Mouse (Mus musculus) adrenal gland, postnatal 10 days (tissue): ENCODE data around the gene Cfap70. TPM values are rescaled to one million over a fixed set of nuclear protein-coding genes. Genes with fewer than 3 reads are reported as not detected.

Experiments
- DNase-seq: peaks from one replicate; pipeline ENCODE4 v3.0.0; 2021; ENCODE audit warnings: mixed read lengths
- long read RNA-seq, 2 experiments: library from polyadenylated mRNA; stranded (forward); transcript quantifications; one replicate each; pipeline ENCODE4 v2.0.0; 2021
- total RNA-seq, 2 experiments: library from RNA; stranded (reverse); gene quantifications; 2 replicates each; pipeline ENCODE4 v1.2.3; 2021

Gene Cfap70
- total RNA-seq: 1 to 10 TPM; 1.9 to 2.7 TPM
- long read RNA-seq, experiment 1: 0 reads
- long read RNA-seq, experiment 2, partial matches to known transcripts: 2 of 4 reads
- long read RNA-seq, experiment 2, other reads (novel, unspliced or antisense): 2 of 4 reads

GRCm38 (mm10) chr14:20451765-20452331, at the start of gene Cfap70:
Gene Cfap70, minus strand, starts transcription at chr14:20452226.
- DNase-seq: peak; percentile 87

GRCm38 (mm10) chr14:20499982-20500381, 48.0 kb upstream of the Cfap70 start:
- DNase-seq: no peak

DNA sequence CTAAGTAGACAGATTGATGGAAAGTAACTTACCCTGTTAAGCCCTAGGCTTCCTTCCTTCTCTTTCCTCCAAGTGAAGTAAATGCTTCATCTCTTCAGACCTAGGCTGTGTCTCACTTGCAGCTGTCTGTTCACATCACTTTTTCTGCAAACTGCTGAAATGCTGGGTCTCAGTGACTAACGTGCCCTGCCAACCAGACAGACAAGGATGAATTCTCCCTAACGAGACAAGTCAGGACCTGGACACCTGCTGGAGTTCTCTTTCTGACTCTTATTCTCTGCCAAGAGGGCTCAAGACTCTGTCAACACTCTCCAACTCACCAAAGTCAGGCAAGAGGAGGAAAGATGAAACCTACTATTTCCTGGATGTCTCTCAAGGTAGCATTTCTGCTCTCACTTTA, 44.6 kb upstream of the Cfap70 start, which contains the start of gene Mss51:
TSS of gene Mss51 (minus strand) at position 299 of the 400 bp plus-strand sequence.
- DNase-seq: no peak

DNA sequence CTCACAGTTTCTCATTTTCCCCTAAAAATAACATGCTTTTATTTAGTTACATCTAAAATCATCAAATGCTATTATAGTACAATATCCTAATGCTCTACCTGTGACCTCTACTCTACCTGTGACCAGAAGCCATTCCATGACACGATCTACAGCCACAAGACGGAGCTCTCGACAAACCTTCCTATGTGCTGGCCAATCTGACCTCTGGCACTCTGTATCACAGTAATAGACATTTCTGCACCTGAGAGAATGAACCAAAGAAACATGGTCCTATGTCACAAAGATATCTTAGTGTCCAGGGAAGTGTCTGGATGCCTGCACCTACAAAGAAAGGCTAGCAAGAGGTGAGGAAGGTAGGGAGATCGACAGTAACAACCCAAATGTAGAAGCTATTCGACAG, 34.0 kb upstream of the Cfap70 start:
- no peak for DNase-seq

DNA sequence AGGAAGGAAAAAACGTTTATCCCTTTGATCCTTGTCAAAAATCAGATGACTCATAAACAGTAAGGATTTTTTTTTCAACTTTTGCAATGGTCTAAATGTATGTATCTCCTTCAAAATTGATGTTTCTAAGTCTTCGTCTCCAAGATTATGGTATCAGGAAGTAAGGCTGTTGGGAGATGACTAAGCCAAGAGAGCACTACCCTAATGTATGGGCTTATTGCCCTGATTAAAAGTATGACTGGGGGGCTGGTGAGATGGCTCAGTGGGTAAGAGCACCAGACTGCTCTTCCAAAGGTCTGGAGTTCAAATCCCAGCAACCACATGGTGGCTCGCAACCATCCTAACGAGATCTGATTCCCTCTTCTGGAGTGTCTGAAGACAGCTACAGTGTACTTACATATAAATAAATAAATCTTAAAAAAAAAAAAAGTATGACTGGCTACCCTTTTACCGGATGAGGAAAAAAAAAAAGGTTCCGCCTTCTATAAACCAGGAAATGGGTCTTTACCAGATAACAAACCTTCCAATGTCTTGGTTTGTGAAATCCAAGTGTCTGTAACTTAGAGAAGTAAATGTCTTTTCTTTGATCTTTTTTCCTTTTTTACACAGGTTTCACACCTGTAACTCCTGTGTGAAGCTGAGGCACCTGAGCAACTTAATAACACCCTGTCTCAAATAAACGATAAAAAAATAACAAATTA, 30.2 kb upstream of the Cfap70 start:
- DNase-seq: no peak

GRCm38 (mm10) chr14:20481211-20481610, 29.2 kb upstream of the Cfap70 start:
- peak; percentile 19 for DNase-seq

- no peak for DNase-seq
Observed at GRCm38 (mm10) chr14:20480195-20480579, 28.2 kb upstream of the Cfap70 start.

- peak; percentile 83 for DNase-seq
Observed at GRCm38 (mm10) chr14:20479291-20480194, 27.5 kb upstream of the Cfap70 start, which contains the start of gene Anxa7. Gene Anxa7, minus strand, starts transcription at chr14:20480133.

- DNase-seq: peak; percentile 60
Observed at GRCm38 (mm10) chr14:20478801-20479200, 26.8 kb upstream of the Cfap70 start.

GRCm38 (mm10) chr14:20478385-20478784, 26.4 kb upstream of the Cfap70 start:
- DNase-seq: no peak

- DNase-seq: no peak
Observed at GRCm38 (mm10) chr14:20477261-20478025, 25.4 kb upstream of the Cfap70 start.

DNA sequence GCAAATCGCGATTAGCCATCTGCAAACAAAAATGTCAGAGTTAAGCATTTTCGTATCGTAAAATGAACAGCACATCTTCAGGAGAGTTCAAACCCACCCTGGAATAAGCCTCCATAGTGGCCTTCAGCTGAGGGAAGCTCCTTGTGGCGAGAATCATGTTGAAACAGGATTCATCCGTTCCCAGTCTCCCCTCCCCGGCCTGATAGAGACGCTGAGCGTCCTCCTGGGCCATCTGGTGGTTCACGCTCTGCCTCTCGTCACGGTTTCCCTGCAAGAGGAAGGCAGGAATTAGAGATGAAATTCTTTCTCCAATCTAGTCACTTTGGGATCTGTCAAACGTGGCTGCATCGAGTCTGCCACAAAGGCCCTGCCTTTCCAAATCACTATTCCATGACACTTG, 8.2 kb upstream of the Cfap70 start:
- DNase-seq: no peak

GRCm38 (mm10) chr14:20458378-20458777, 6.4 kb upstream of the Cfap70 start:
- DNase-seq: no peak

DNA sequence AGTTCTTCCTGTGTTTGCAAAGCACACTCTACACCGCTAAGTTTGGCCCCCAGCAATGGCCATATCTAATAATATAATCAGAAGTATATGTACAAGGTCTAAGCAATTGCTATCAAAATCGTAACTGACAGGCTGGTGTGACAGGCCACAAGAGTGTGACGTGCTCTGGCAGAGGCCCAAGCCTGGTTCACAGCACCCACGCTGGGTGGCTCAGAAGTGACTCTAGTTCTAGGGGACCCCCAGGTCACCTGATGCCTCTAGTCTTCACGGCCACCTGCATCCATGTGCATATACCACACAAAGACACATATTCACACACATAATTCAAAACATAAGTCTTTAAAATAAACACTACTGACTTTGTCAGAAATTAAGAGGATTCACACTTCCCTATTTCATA, 903 bp upstream of the Cfap70 start:
- no peak for DNase-seq

DNA sequence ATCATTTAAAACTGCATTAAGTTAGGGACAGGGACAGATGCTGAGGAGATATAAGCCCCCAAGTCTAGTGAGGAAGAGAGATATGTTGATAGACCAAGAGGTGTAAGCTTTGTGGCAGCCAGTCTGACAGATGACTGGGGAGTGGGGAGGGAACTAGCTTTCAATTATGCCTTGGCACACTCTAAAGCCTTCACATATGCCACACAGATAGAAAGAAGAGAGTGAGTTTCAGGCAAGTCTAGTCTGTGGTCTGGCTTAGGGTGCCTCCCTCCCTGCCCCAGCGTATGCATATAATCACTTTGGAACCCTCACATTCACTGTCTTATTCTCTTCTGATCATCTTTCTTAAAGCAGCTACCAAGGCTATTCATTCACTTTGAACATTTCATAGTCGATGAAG, 724 bp downstream of the Cfap70 start:
- DNase-seq: no peak

GRCm38 (mm10) chr14:20447209-20447608, 4.8 kb downstream of the Cfap70 start:
- peak; percentile 24 for DNase-seq

DNA sequence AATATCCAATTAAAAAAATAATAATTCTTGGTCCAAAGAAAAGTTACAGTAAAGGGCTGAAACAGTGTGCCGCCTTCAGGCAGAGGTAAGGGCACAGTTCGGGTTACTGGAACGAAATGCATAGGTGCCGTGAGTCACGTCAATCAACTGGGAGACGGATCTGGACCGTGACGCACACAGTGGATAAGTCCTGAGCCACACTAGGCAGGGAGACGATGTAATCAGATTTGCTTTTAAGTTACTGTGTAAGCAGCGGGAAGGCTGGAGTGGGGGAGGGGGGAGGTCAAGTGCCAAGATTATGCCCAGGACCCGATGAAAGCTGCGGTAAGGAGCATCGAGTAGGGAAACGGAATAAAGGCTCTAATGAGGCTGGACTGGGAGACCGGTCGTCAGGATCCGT, 9.8 kb downstream of the Cfap70 start:
- DNase-seq: peak; percentile 9

- no peak for DNase-seq
Observed at GRCm38 (mm10) chr14:20436976-20437375, 15.1 kb downstream of the Cfap70 start.

DNA sequence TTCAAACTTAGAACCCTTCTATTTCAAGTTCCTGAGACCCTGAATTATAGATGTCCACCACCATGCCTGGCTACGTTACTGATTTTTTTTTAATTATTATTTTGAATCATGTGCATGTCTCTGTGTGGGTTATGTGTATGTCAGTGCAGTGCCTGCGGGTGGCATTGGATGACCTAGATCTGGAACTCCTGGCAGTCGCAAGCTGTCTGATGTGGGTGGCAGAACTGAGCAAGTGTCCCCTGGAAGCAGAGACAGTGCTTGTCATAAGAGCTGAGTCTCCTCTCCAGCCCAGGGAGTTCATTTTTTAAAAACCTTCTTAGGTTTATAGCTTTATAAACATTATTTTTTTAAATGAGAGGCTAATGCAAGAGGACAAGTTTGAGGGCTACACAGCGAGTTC, 19.6 kb downstream of the Cfap70 start:
- DNase-seq: no peak

DNA sequence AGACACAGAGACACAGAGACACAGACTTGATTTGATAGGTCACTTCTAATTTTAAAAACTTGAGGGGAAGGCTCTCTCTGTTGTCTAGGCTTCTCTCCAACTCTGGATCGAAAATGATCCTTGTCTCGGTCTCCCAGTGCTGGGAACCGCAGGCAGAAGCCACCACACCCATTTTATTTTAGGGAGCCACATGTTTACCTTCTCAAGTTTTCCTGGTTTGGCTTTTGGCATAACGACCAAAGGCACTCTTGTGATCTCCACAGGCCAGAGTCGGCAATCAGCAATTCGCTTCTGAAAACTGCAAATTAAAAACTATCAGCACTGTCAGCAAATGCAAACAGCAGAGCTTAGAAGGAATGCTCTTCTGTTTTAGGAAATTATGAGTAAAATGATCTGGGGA, 20.3 kb downstream of the Cfap70 start:
- DNase-seq: no peak

GRCm38 (mm10) chr14:20429833-20430232, 22.2 kb downstream of the Cfap70 start:
- no peak for DNase-seq

DNA sequence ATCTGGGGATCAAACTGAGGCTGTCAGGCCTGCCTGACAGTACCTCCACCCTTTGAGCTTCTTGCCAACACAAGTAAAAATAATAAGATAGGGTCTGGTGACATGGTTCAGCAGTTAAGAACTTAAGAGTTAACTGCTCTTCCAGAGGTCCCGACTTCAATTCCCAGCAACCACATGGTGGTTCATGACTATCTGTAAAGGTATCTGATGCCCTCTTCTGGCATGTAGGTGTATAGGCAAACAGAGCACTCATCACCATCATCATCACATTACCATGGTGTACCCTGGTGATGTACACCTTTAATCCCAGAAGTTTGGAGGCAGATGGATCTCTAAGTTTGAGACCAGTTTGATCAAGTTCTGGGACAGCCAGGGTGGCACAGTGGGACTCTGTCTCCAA, 23.4 kb downstream of the Cfap70 start:
- no peak for DNase-seq
